Mouse (Mus musculus): ENCODE measurements around the gene H2-M10.6. TPM values are rescaled to one million over a fixed set of nuclear protein-coding genes. Genes with fewer than 3 reads are reported as not detected.
A peak's percentile ranks its signal among the peaks of the same experiment; 100 is the strongest.
"Not testable (repeated sequence)": the region's sequence is repeated elsewhere in the genome, so short reads cannot be mapped to it uniquely, and the experiment has no call there.

Gene H2-M10.6
- polyA plus RNA-seq (2014; fragmentation: Nextera tagmentation; extraction: Ambion mirVana): not detected in 2 replicates

DNA sequence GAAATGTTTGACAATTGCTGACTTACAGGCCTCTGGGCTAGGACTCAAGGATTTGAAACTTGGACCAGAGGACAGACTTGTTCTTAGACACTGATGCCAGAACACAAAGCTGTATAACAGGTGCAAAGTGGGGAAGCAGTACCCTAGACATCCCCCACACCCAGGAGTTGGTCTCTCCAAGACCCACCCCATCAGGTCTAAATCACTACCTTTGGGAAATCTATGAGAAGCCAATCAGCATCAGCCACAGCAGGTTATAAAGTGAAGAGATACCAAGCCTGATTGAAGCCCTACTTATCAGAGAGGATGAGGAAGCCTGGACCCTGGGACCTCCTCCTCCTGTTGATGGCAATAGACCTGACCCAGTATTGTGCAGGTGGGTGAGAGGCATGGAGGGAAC is at the start of gene H2-M10.6:
H2-M10.6 (plus strand) TSS at position 301 of the 400 bp plus-strand sequence.
- H3K4me1 ChIP-seq (ENCODE audit: control insufficient read depth, insufficient read depth, low read length): no peaks in the 10 kb centered on the region
- DNase-seq (ENCODE audit: low spot score) (no peak), ATAC-seq (ENCODE audit: insufficient number of reproducible peaks, low FRiP score, low TSS enrichment, low read depth) (no peak)
- no peaks in the 10 kb centered on the region for H3K36me3 ChIP-seq (ENCODE audit: control insufficient read depth, insufficient read depth, low read length)
- no peak within 1 kb of the TSS for H3K9ac ChIP-seq (ENCODE audit: low read length)
- no peak within 1 kb of the TSS for H3K4me3 ChIP-seq (ENCODE audit: low read depth, low read length)
- H3K9me3 ChIP-seq (ENCODE audit: control insufficient read depth, low read length): no peaks in the 10 kb centered on the region
- no peak within 1 kb of the TSS for H3K4me2 ChIP-seq (ENCODE audit: low read depth, severe bottlenecking)
- no peaks in the 10 kb centered on the region for H3K27me3 ChIP-seq (ENCODE audit: control insufficient read depth, insufficient read depth, low read length)
- H3K27ac ChIP-seq (replicated peaks; ENCODE audit: low read depth, low read length): no peak within 1 kb of the TSS

DNA sequence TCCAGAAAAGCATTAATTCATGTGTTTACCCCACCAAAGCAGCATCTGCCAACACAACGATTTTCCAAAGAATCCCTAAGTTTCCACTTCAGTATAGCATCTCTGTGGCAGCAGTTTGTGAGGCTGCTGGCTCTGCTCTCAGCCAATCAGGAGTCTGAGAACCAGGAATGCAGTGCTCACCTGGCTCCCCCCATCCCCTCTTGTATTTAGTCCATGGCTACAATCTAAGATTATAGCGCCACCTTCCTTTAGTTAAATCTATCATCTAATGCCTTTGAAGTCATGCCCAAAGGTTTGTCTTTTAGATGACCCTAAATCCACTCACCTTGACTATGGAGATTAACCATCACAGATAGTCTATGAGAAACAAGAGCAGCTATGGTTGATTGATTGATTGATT is 48.2 kb upstream of the H2-M10.6 start:
- Histone ChIP-seq H3K9ac (ENCODE audit: low read length) (no peak overlapping the region), H3K9me3 (ENCODE audit: control insufficient read depth, low read length) (no peaks in the 10 kb centered on the region), H3K36me3 (ENCODE audit: control insufficient read depth, insufficient read depth, low read length) (no peaks in the 10 kb centered on the region), H3K4me2 (ENCODE audit: low read depth, severe bottlenecking) (no peak overlapping the region), H3K27ac (replicated peaks; ENCODE audit: low read depth, low read length) (no peak overlapping the region), H3K4me1 (ENCODE audit: control insufficient read depth, insufficient read depth, low read length) (no peaks in the 10 kb centered on the region), H3K27me3 (ENCODE audit: control insufficient read depth, insufficient read depth, low read length) (no peaks in the 10 kb centered on the region), H3K4me3 (ENCODE audit: low read depth, low read length) (no peak overlapping the region)
- DNase-seq (ENCODE audit: low spot score) (no peak), ATAC-seq (ENCODE audit: insufficient number of reproducible peaks, low FRiP score, low TSS enrichment, low read depth) (no peak)
- 59% methylated on average over 2 of the region's 2 CpGs for WGBS

DNA sequence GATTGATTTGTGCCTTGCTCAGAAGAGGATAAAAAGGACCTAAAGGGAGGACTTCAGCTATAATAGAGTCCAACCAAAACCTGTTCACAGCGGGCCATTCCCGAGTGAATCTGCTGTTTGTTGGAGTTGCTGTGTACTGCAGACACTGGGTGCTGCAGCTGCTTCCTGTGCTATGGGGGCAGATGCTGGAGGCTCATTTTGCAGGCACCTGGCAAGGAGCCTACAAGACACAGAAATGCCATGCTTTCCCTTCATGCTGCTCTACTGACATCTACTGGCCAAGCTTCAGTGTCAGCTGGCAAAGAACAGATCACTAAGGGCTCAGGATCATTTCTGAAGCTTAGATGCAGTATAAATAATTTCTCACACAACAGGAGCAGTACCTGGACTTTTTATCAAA is 47.7 kb upstream of the H2-M10.6 start:
- not testable (repeated sequence) for H3K27ac ChIP-seq (replicated peaks; ENCODE audit: low read depth, low read length); DNase-seq (ENCODE audit: low spot score); H3K4me1 ChIP-seq (ENCODE audit: control insufficient read depth, insufficient read depth, low read length); H3K27me3 ChIP-seq (ENCODE audit: control insufficient read depth, insufficient read depth, low read length); H3K9ac ChIP-seq (ENCODE audit: low read length); H3K36me3 ChIP-seq (ENCODE audit: control insufficient read depth, insufficient read depth, low read length); H3K9me3 ChIP-seq (ENCODE audit: control insufficient read depth, low read length); H3K4me3 ChIP-seq (ENCODE audit: low read depth, low read length); H3K4me2 ChIP-seq (ENCODE audit: low read depth, severe bottlenecking); ATAC-seq (ENCODE audit: insufficient number of reproducible peaks, low FRiP score, low TSS enrichment, low read depth)
- WGBS: 27% methylated on average over 2 of the region's 2 CpGs

DNA sequence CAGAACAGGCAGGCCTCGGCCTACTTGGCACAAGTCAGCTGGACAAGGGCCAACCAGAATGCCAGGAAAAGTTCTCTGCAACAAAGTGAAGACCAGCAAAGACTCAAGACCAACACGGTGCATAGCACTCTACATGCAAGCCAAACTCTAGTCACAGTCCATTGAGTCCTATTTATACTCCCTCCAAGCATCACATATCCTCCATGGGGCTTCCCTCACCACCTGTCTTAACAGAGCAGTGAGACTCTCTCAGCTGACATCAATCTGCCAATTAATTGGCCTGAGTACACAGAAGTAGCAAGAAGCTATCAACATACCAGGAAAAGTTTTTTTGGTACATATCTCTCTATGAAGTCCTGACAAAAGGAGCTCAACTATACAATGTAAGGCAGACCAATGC is 46.6 kb upstream of the H2-M10.6 start:
- not testable (repeated sequence) for ATAC-seq (ENCODE audit: insufficient number of reproducible peaks, low FRiP score, low TSS enrichment, low read depth)

DNA sequence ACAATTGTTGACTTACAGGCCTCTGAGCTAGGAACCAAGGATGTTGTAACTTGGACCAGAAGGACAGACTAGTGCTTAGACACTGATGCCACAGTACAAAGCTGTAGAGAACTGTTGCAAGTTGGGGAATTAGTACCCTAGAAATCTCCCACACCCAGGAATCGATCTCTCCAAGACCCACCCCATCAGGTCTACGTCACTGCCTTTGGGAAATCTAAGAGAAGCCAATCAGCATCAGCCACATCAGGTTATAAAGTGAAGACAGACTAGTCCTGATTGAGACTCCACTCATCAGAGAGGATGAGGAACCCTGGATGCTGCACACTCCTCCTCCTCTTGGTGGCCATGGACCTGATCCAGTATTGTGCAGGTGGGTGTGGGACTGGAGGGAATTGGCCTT is 39.4 kb upstream of the H2-M10.6 start, which contains the start of gene H2-M10.5:
H2-M10.5 (plus strand) TSS at position 301 of the 400 bp plus-strand sequence.
- not testable (repeated sequence) for H3K4me1 ChIP-seq (ENCODE audit: control insufficient read depth, insufficient read depth, low read length); H3K4me2 ChIP-seq (ENCODE audit: low read depth, severe bottlenecking); H3K27me3 ChIP-seq (ENCODE audit: control insufficient read depth, insufficient read depth, low read length); H3K4me3 ChIP-seq (ENCODE audit: low read depth, low read length); H3K27ac ChIP-seq (replicated peaks; ENCODE audit: low read depth, low read length); ATAC-seq (ENCODE audit: insufficient number of reproducible peaks, low FRiP score, low TSS enrichment, low read depth); H3K36me3 ChIP-seq (ENCODE audit: control insufficient read depth, insufficient read depth, low read length); H3K9ac ChIP-seq (ENCODE audit: low read length); H3K9me3 ChIP-seq (ENCODE audit: control insufficient read depth, low read length); DNase-seq (ENCODE audit: low spot score)
- WGBS: 85% methylated on average over 2 of the region's 2 CpGs

More for the DNA sequence above, 46.6 kb upstream of the H2-M10.6 start:
- not testable (repeated sequence) for H3K27ac ChIP-seq (replicated peaks; ENCODE audit: low read depth, low read length); H3K27me3 ChIP-seq (ENCODE audit: control insufficient read depth, insufficient read depth, low read length); H3K4me3 ChIP-seq (ENCODE audit: low read depth, low read length); H3K4me1 ChIP-seq (ENCODE audit: control insufficient read depth, insufficient read depth, low read length); DNase-seq (ENCODE audit: low spot score); H3K4me2 ChIP-seq (ENCODE audit: low read depth, severe bottlenecking); H3K9me3 ChIP-seq (ENCODE audit: control insufficient read depth, low read length); H3K9ac ChIP-seq (ENCODE audit: low read length); H3K36me3 ChIP-seq (ENCODE audit: control insufficient read depth, insufficient read depth, low read length)
- WGBS: 88% methylated on average over 2 of the region's 2 CpGs

DNA sequence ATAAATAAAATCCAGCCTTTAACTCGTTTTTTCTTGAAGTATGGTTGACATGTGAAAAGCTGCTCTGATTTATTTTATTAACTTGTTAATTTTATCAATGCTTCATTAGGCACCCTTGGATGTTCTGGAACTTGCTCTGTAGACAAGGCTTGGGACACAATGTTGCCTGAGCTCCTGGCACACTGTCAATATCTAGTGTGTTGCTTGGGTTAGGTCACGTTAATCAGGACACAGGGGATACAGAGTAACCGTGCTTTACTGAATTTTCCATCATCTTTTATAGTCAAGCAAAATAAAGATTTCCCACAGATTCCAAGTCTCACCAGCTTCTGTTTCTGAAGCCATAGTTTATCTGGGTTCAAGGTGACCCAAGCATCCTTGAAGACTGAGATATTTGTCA is 30.4 kb upstream of the H2-M10.6 start:
- Histone ChIP-seq H3K4me2 (ENCODE audit: low read depth, severe bottlenecking) (no peak overlapping the region), H3K9me3 (ENCODE audit: control insufficient read depth, low read length) (no peaks in the 10 kb centered on the region), H3K27me3 (ENCODE audit: control insufficient read depth, insufficient read depth, low read length) (no peaks in the 10 kb centered on the region), H3K4me3 (ENCODE audit: low read depth, low read length) (no peak overlapping the region), H3K4me1 (ENCODE audit: control insufficient read depth, insufficient read depth, low read length) (no peaks in the 10 kb centered on the region), H3K27ac (replicated peaks; ENCODE audit: low read depth, low read length) (no peak overlapping the region), H3K9ac (ENCODE audit: low read length) (no peak overlapping the region), H3K36me3 (ENCODE audit: control insufficient read depth, insufficient read depth, low read length) (no peaks in the 10 kb centered on the region)
- WGBS: 66% methylated on average over 3 of the region's 3 CpGs
- DNase-seq (ENCODE audit: low spot score) (no peak), ATAC-seq (ENCODE audit: insufficient number of reproducible peaks, low FRiP score, low TSS enrichment, low read depth) (no peak)

DNA sequence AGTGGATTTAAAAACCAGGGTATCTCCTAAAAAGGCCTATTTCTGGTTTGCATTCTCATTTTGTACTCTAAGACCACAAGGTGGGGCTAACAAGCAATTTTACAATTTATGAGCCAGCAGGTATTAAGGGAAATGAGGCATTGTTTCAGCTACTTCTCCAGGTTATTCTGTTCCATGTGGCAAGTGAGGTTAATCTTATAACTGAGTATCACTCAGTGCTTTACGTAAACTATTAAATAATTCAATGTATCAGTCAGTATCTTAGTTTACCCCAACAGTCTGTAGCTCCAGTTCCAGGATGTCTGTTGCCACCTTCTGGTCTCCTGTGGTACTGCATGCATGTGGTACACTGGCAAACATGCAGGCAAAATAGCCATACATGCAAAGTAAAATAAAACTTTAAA is 25.5 kb upstream of the H2-M10.6 start:
- H3K27ac ChIP-seq (replicated peaks; ENCODE audit: low read depth, low read length); H3K4me1 ChIP-seq (ENCODE audit: control insufficient read depth, insufficient read depth, low read length); H3K4me3 ChIP-seq (ENCODE audit: low read depth, low read length); H3K27me3 ChIP-seq (ENCODE audit: control insufficient read depth, insufficient read depth, low read length); ATAC-seq (ENCODE audit: insufficient number of reproducible peaks, low FRiP score, low TSS enrichment, low read depth); H3K36me3 ChIP-seq (ENCODE audit: control insufficient read depth, insufficient read depth, low read length); H3K4me2 ChIP-seq (ENCODE audit: low read depth, severe bottlenecking); H3K9me3 ChIP-seq (ENCODE audit: control insufficient read depth, low read length); H3K9ac ChIP-seq (ENCODE audit: low read length): not testable (repeated sequence)
- DNase-seq (ENCODE audit: low spot score): peak; percentile 29
- 38% methylated on average over 1 of the region's 1 CpGs for WGBS

DNA sequence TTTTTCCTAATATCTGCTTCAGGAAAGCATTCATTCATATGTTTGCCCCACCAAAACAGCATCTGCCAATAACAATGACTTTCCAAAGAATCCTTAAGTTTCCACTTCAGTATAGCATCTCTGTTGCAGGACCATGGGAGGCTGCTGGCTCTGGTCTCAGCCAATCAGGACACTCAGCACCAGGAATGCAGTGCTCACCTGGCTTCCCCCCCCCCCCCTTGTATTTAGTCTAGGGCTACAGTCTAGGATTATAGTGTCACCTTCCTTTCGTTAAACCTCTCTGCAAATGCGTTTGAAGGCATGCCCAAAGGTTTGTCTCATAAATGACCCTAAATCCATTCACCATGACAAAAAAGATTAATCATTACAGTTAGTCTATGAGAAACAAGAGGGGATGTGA is 23.6 kb upstream of the H2-M10.6 start:
- H3K4me3 ChIP-seq (ENCODE audit: low read depth, low read length): no peak overlapping the region
- H3K27me3 ChIP-seq (ENCODE audit: control insufficient read depth, insufficient read depth, low read length): no peaks in the 10 kb centered on the region
- 83% methylated on average over 2 of the region's 2 CpGs for WGBS
- no peaks in the 10 kb centered on the region for H3K36me3 ChIP-seq (ENCODE audit: control insufficient read depth, insufficient read depth, low read length)
- H3K27ac ChIP-seq (replicated peaks; ENCODE audit: low read depth, low read length): no peak overlapping the region
- no peak overlapping the region for H3K9ac ChIP-seq (ENCODE audit: low read length)
- ATAC-seq (ENCODE audit: insufficient number of reproducible peaks, low FRiP score, low TSS enrichment, low read depth): no peak
- H3K9me3 ChIP-seq (ENCODE audit: control insufficient read depth, low read length): no peaks in the 10 kb centered on the region
- H3K4me1 ChIP-seq (ENCODE audit: control insufficient read depth, insufficient read depth, low read length): no peaks in the 10 kb centered on the region
- no peak for DNase-seq (ENCODE audit: low spot score)
- no peak overlapping the region for H3K4me2 ChIP-seq (ENCODE audit: low read depth, severe bottlenecking)

DNA sequence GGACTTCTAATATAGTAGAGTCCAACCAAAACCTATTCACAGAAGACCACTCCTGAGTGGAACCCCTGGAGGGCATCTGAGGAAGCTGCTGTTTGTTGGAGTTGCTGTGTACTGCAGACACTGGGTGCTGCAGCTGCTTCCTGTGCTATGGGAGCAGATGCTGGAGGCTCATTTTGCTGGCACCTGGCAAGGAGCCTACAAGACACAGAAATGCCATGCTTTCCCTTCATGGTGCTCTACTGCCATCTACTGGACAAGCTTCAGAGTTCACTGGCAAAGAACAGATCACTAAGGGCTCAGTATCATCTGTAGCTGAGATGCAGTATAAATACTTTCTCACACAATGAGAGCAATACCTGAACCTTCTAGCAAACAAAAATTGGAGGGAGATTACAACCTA is 23.2 kb upstream of the H2-M10.6 start:
- ATAC-seq (ENCODE audit: insufficient number of reproducible peaks, low FRiP score, low TSS enrichment, low read depth); H3K27me3 ChIP-seq (ENCODE audit: control insufficient read depth, insufficient read depth, low read length); H3K4me3 ChIP-seq (ENCODE audit: low read depth, low read length): not testable (repeated sequence)

More for the DNA sequence above, 23.2 kb upstream of the H2-M10.6 start:
- not testable (repeated sequence) for H3K27ac ChIP-seq (replicated peaks; ENCODE audit: low read depth, low read length); H3K36me3 ChIP-seq (ENCODE audit: control insufficient read depth, insufficient read depth, low read length); H3K4me1 ChIP-seq (ENCODE audit: control insufficient read depth, insufficient read depth, low read length); H3K9me3 ChIP-seq (ENCODE audit: control insufficient read depth, low read length); H3K9ac ChIP-seq (ENCODE audit: low read length); H3K4me2 ChIP-seq (ENCODE audit: low read depth, severe bottlenecking)
- DNase-seq (ENCODE audit: low spot score): peak; percentile 73
